Mouse (Mus musculus) erythroblast, embryonic 14.5 days (primary cell): Measurements from ENCODE around the gene Crb3.

Experiments used
- GATA1 ChIP-seq: IDR thresholded peaks from 2 replicates; pipeline ENCODE4 v1.6.1; 2012; ENCODE audit warnings: low read length, inconsistent platforms, mixed read lengths
- TAL1 ChIP-seq: IDR thresholded peaks from 3 replicates; pipeline ENCODE4 v1.6.1; 2012; ENCODE audit warnings: low read length, inconsistent platforms, mixed read lengths

GRCm38 (mm10) chr17:57104496-57104895 lies 45.6 kb downstream of the Crb3 start:
- TF ChIP-seq TAL1 (no peak), GATA1 (no peak)
